Mouse (Mus musculus) embryonic facial prominence, embryonic 11.5 days (tissue): ENCODE results near the gene Dock4. TPM values are rescaled to one million over a fixed set of nuclear protein-coding genes. Genes with fewer than 3 reads are reported as not detected.

ENCODE experiments used
- ATAC-seq: fragments of 200-750 bp; cut with Nextera tagmentation; replicated peaks from 2 replicates; pipeline ENCODE4 v1.8.0; 2017; ENCODE audit warnings: low read depth; ENCODE audit not compliant: insufficient number of reproducible peaks, low FRiP score, low TSS enrichment
- DNase-seq: peaks from one replicate; pipeline ENCODE4 v3.0.0-alpha.2; 2015; ENCODE audit warnings: low spot score
- H3K27ac ChIP-seq: fragments of 300-500 bp; sonication (generic); replicated peaks from 2 replicates; pipeline ENCODE4 v1.5.1; 2014; ENCODE audit warnings: mild to moderate bottlenecking, low read depth, low read length, control low read depth
- H3K27me3 ChIP-seq: fragments of 300-500 bp; sonication (generic); 2 replicates; pipeline ENCODE4 v1.6.1; 2014; ENCODE audit warnings: mild to moderate bottlenecking, low read length, moderate library complexity, mixed read lengths; ENCODE audit not compliant: control insufficient read depth, insufficient read depth
- H3K36me3 ChIP-seq: fragments of 300-500 bp; sonication (generic); replicated peaks from 2 replicates; pipeline ENCODE4 v1.6.1; 2014; ENCODE audit warnings: low read depth, mild to moderate bottlenecking, low read length, moderate library complexity, mixed read lengths; ENCODE audit not compliant: control insufficient read depth, insufficient read depth
- H3K4me1 ChIP-seq: fragments of 300-500 bp; sonication (generic); 2 replicates; pipeline ENCODE4 v1.6.1; 2014; ENCODE audit warnings: low read length, mixed read lengths; ENCODE audit not compliant: control insufficient read depth, insufficient read depth
- H3K4me2 ChIP-seq: fragments of 300-500 bp; sonication (generic); 2 replicates; pipeline ENCODE4 v1.6.1; 2014; ENCODE audit warnings: low read depth, mild to moderate bottlenecking, control low read depth, low read length, moderate library complexity
- H3K4me3 ChIP-seq: fragments of 300-500 bp; sonication (generic); 2 replicates; pipeline ENCODE4 v1.5.1; 2014; ENCODE audit warnings: low read depth, low read length, control low read depth
- H3K9ac ChIP-seq: fragments of 300-500 bp; sonication (generic); replicated peaks from 2 replicates; pipeline ENCODE4 v1.6.1; 2014; ENCODE audit warnings: mild to moderate bottlenecking, control low read depth, low read length
- H3K9me3 ChIP-seq: fragments of 300-500 bp; sonication (generic); replicated peaks from 2 replicates; pipeline ENCODE4 v1.6.1; 2016; ENCODE audit warnings: mild to moderate bottlenecking, low read length, inconsistent platforms, mixed read lengths; ENCODE audit not compliant: control insufficient read depth
- WGBS: fragments of 180-500 bp; shearing (Covaris S2); extraction: QIAGEN DNeasy Blood & Tissue Kit; methylation state at CpG from one replicate; pipeline ENCODE4 v1.1.7; 2014; 5-methylcytosine and 5-hydroxymethylcytosine counted together
- polyA plus RNA-seq: library from polyadenylated mRNA; unstranded; fragments of >200 nt; fragmentation: Nextera tagmentation; extraction: Ambion mirVana; gene quantifications from 2 replicates; pipeline ENCODE4 v1.2.1, GENCODE M21; 2014

Dock4 gene
- polyA plus RNA-seq, 1 experiment from 2014 or later: 10.7 TPM

GRCm38 (mm10) chr12:40522468-40522867 lies 76.7 kb downstream of the Dock4 start:
- no peak overlapping the region for H3K9ac ChIP-seq
- no peaks in the 10 kb centered on the region for H3K4me1 ChIP-seq
- WGBS: 91% methylated on average over 4 of the region's 4 CpGs
- no peak overlapping the region for H3K4me3 ChIP-seq
- H3K9me3 ChIP-seq: no peaks in the 10 kb centered on the region
- H3K36me3 ChIP-seq: no peaks in the 10 kb centered on the region
- DNase-seq: no peak
- no peak overlapping the region for H3K4me2 ChIP-seq
- H3K27me3 ChIP-seq: no peaks in the 10 kb centered on the region
- H3K27ac ChIP-seq: no peak overlapping the region
- ATAC-seq: no peak

GRCm38 (mm10) chr12:40523020-40523419 lies 77.3 kb downstream of the Dock4 start:
- Histone ChIP-seq H3K4me2 (no peak overlapping the region), H3K4me3 (no peak overlapping the region), H3K4me1 (no peaks in the 10 kb centered on the region), H3K9ac (no peak overlapping the region), H3K27ac (no peak overlapping the region), H3K9me3 (no peaks in the 10 kb centered on the region), H3K36me3 (no peaks in the 10 kb centered on the region), H3K27me3 (no peaks in the 10 kb centered on the region)
- DNase-seq (no peak), ATAC-seq (no peak)
- 86% methylated on average over 4 of the region's 4 CpGs for WGBS

GRCm38 (mm10) chr12:40525045-40525444 lies 79.3 kb downstream of the Dock4 start:
- Histone ChIP-seq H3K9ac (no peak overlapping the region), H3K4me1 (no peaks in the 10 kb centered on the region), H3K36me3 (no peaks in the 10 kb centered on the region), H3K9me3 (no peaks in the 10 kb centered on the region), H3K27ac (no peak overlapping the region), H3K4me3 (no peak overlapping the region), H3K27me3 (no peaks in the 10 kb centered on the region), H3K4me2 (no peak overlapping the region)
- ATAC-seq: no peak
- 94% methylated on average over 3 of the region's 3 CpGs for WGBS
- DNase-seq: no peak

DNA sequence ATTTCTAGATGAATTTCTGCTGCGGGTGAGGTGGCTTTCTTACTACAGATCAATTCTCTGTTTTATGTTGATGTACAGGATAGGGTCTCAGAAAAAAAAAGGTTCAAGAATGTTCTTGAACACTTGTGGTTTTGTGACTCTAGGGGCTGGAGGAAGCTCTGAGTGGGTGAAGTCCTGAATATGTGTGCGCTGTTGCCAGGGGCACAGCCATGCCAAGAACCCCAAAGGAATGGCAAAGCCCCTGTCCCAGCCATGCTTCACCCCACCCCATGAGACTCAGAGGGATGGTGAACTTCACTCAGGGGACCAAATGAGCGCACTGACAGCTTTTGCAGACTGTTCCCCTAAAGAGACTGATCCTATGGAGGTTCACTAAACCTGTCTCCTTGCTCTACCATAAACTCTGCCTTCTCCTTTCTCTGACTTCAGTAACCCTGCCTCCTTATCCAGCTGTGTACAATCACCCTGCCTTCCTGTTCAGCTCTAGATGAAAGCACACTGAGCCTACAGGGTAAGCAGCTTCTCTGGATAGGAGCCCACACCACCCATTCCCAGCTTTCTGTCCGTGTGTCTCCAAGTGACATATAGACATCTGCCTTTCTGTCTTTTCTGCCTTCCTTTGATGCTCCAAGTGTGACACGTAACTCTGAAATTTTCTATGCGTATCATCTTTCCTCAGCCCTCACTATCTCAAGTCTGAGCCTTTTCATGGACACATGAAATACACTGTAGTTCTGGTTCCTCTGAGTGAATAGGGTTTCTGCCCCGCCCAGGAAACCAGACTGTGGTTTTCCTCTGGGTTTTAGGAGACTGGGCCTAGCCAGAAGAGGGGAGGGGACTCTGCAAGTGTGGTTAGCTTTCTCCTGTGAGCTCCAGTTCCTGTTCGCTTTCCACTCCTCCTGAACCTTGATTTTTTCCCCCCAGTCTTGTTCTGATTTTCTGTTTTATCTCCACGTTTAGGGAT lies 90.2 kb downstream of the Dock4 start:
- 81% methylated on average over 9 of the region's 9 CpGs for WGBS
- H3K9me3 ChIP-seq: no peaks in the 10 kb centered on the region
- no peaks in the 10 kb centered on the region for H3K4me1 ChIP-seq
- H3K27me3 ChIP-seq: no peaks in the 10 kb centered on the region
- ATAC-seq: no peak
- H3K27ac ChIP-seq: no peak overlapping the region
- no peaks in the 10 kb centered on the region for H3K36me3 ChIP-seq
- H3K9ac ChIP-seq: no peak overlapping the region
- H3K4me2 ChIP-seq: no peak overlapping the region
- no peak for DNase-seq
- H3K4me3 ChIP-seq: no peak overlapping the region

- DNase-seq (no peak), ATAC-seq (no peak)
- H3K36me3 ChIP-seq: no peaks in the 10 kb centered on the region
- H3K9me3 ChIP-seq: no peaks in the 10 kb centered on the region
- H3K4me1 ChIP-seq: no peaks in the 10 kb centered on the region
- WGBS: 80% methylated on average over 1 of the region's 1 CpGs
- H3K4me2 ChIP-seq: no peak overlapping the region
- H3K9ac ChIP-seq: no peak overlapping the region
- no peak overlapping the region for H3K27ac ChIP-seq
- H3K27me3 ChIP-seq: no peaks in the 10 kb centered on the region
- H3K4me3 ChIP-seq: no peak overlapping the region
Observed at GRCm38 (mm10) chr12:40537826-40538225, 92.1 kb downstream of the Dock4 start.

DNA sequence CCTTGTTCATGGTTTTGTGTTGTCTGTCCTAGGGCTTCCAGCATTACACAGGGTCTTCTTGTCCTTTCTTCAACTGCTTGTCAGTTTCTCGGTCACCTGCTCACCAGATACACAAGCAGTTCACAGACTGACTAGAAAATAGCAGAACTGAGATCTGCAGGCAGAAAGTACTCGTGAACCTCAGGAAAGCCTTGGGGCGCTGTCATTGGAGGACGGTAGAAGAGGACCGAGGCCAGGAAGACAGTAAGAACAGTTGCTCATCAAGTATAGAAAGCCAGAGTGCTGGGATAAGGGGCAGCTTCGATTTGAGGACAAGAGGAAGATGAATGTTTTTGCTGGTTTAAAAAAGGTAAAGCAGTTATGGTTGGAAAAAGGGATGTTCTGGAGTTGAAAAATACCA lies 92.6 kb downstream of the Dock4 start:
- 82% methylated on average over 6 of the region's 6 CpGs for WGBS
- Histone ChIP-seq H3K4me2 (no peak overlapping the region), H3K36me3 (no peaks in the 10 kb centered on the region), H3K27me3 (no peaks in the 10 kb centered on the region), H3K4me1 (no peaks in the 10 kb centered on the region), H3K9me3 (no peaks in the 10 kb centered on the region), H3K4me3 (no peak overlapping the region), H3K9ac (no peak overlapping the region), H3K27ac (no peak overlapping the region)
- ATAC-seq (no peak), DNase-seq (no peak)

GRCm38 (mm10) chr12:40538780-40539179 lies 93.0 kb downstream of the Dock4 start:
- H3K27ac ChIP-seq: no peak overlapping the region
- H3K27me3 ChIP-seq: no peaks in the 10 kb centered on the region
- DNase-seq (no peak), ATAC-seq (no peak)
- no peak overlapping the region for H3K4me2 ChIP-seq
- H3K36me3 ChIP-seq: no peaks in the 10 kb centered on the region
- 93% methylated on average over 6 of the region's 6 CpGs for WGBS
- no peaks in the 10 kb centered on the region for H3K4me1 ChIP-seq
- H3K9me3 ChIP-seq: no peaks in the 10 kb centered on the region
- H3K4me3 ChIP-seq: no peak overlapping the region
- H3K9ac ChIP-seq: no peak overlapping the region

DNA sequence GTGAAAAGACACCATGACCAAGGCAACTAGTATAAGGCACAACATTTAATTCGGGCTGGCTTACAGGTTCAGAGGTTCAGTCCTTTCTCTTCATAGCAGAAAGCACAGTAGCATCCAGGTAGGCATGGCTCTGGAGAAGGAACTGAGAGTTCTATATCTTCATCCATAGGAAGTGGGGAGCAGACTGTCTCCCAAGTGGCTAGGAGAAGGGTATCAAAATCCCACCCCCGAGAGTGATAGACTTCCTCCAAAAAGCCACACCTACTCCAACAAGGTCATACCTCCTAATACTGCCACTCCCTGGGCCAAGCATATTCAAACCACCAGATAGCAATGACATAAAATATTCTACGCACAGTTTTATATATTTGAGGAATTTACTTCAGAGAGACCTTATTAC lies 98.5 kb downstream of the Dock4 start:
- H3K9me3 ChIP-seq: no peaks in the 10 kb centered on the region
- DNase-seq (no peak), ATAC-seq (no peak)
- 91% methylated on average over 3 of the region's 3 CpGs for WGBS
- H3K36me3 ChIP-seq: no peaks in the 10 kb centered on the region
- no peak overlapping the region for H3K27ac ChIP-seq
- no peak overlapping the region for H3K4me2 ChIP-seq
- no peak overlapping the region for H3K9ac ChIP-seq
- no peaks in the 10 kb centered on the region for H3K27me3 ChIP-seq
- no peaks in the 10 kb centered on the region for H3K4me1 ChIP-seq
- H3K4me3 ChIP-seq: no peak overlapping the region
